Mouse (Mus musculus): Measurements from ENCODE around the gene Degs1.

Degs1 gene

DNA sequence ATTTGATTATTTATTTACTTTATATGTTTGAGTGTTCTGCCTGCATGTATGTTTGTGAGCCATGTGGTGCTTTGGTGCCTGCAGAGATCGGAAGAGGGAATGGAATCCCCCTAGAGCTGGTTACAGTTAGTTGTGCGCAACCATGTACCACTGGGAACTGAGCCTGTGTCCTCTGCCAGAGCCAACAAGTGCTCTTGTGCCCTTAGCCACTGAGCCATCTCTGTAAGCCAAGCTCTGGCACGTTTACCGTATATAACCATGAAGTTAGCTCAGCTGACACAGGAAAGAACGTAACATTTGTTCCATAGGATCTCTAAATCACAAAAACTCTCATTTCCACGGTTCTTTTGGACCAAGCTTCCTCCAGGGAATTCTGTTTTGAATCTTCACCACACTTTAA lies 2.6 kb downstream of the Degs1 start:
- peak; percentile 70 for DNase-seq

DNA sequence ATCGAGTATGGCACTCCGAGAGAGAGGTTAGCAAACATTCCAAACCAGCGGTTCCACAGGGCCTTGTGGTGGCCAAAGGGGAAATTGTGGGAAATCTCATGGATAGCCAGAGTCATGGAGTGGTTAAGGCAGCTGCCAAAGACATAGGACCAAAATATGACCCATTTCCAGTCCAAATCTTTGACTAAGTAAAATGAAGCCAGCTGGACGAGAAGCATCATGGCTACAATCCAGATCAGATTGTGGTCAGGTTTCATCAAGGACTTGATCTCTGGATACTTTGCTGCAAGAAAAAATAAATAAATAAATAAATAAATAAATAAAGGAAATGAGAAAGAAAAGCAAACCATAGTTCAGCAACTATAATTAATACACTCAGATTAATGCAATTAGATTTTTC lies 3.2 kb downstream of the Degs1 start:
- no peak for DNase-seq

GRCm38 (mm10) chr1:182275109-182275508 lies 7.5 kb downstream of the Degs1 start:
- DNase-seq = no peak

GRCm38 (mm10) chr1:182271632-182272031 lies 11.0 kb downstream of the Degs1 start:
- DNase-seq = no peak

DNA sequence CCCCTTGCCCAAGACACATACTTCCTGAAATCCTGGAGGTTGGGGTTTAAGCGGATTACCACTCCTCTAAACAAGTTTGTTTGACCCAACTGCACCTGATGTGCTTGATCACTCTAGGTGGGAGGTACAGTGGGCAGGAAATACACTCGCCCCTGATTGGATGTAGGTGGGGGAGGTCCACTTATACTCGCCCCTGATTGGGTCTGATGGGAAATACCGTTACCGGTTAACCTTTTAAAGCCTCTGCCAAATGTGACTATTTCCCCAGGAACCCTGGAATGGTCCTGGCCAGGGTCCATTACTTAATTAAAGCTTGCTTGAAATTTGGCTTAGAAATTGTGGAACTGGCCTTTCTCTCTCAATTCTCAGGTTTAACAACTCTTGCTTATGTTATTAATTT lies 11.5 kb downstream of the Degs1 start:
- DNase-seq = no peak

DNA sequence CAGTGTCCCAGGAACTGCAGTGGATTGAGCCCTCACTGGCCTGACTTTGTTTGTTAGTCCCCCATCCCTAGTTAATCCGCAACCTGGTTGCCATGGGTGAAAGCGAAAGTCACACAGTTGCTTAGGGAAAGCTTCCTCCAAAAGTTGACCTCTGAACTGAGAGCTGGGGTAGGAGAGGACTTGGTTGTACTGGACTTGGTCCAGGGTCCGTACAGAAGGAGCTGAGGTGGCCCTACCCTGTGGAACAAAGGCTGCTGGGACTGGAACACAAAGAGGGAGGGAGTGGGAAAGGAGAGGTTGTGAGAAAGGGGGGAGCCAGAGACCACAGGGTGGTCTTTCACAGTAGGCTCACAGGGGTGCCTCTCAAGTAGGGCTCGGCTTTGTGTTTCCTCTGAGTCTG lies 14.3 kb downstream of the Degs1 start:
- DNase-seq = no peak

GRCm38 (mm10) chr1:182266028-182266525 lies 16.5 kb downstream of the Degs1 start:
- no peak for DNase-seq

- peak; percentile 88 for DNase-seq
Observed at GRCm38 (mm10) chr1:182256041-182256680, 26.4 kb downstream of the Degs1 start.

- DNase-seq = peak; percentile 90
Observed at GRCm38 (mm10) chr1:182255031-182255430, 27.6 kb downstream of the Degs1 start.

- DNase-seq = peak; percentile 88
Observed at GRCm38 (mm10) chr1:182254618-182255017, 28.0 kb downstream of the Degs1 start.

- no peak for DNase-seq
Observed at GRCm38 (mm10) chr1:182253756-182254534, 28.7 kb downstream of the Degs1 start.

GRCm38 (mm10) chr1:182252534-182253171 lies 30.0 kb downstream of the Degs1 start:
- DNase-seq = no peak

DNA sequence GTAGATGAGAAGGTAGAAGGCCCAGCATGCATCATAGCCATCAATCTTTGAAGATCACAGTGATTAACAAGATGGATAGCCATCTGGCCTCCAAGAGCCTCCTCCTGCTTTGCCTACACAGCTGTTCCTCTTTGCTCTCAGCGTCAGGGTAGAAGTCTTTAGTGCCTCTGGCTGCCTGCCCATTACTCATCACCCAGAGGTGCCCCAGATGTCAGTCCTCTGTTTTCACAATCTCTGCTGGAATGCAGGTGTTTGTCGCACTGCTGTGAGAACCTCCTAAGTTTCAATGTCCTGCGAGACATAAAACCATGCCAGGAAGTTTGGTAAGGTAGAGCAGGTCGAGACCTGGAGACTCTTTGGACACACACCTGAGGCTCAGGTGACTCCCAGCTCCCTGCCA lies 31.9 kb downstream of the Degs1 start:
- DNase-seq = peak; percentile 53

DNA sequence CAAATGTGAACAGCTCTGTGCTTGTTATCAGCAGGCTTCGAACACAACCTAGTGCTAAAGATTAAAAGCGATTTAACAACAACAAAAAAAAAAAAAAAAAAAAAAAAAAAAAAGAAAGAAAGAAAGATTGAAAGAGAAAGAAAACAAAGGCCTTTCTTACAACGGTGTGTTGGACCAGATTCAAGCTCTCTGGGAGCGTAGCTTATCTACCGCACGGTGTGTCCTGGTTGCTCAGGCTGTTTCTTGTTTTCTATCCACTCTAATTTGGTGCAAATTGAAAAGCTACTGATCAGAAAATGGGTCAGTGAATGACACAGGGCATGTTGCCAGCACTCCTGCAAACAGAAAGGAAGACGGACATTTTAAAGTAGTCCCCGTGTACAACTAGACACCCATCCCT lies 33.3 kb downstream of the Degs1 start:
- no peak for DNase-seq

- DNase-seq = peak; percentile 64
Observed at GRCm38 (mm10) chr1:182245003-182245402, 37.6 kb downstream of the Degs1 start.

- DNase-seq = peak; percentile 62
Observed at GRCm38 (mm10) chr1:182238056-182238703, 44.4 kb downstream of the Degs1 start.

DNA sequence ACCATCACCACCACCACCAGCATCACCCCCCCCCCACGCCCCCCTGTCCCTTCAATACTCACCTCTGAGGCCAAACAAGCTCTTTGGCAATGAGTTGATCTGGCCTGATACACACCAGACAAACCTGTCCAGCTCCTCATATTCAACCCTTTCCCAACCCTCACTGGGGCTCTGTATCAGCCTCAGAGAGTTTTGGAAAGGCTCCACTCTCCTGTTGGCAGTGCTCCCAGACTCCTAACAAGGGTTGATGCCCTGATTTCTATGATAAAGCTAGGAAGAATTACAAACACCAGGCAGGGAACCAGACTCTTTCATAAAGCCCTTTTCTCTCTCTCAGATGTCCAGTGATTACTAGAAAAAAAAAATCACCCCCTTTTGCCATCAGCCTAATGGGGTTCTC lies 45.2 kb downstream of the Degs1 start:
- peak; percentile 49 for DNase-seq

GRCm38 (mm10) chr1:182235174-182235573 lies 47.4 kb downstream of the Degs1 start:
- no peak for DNase-seq

DNA sequence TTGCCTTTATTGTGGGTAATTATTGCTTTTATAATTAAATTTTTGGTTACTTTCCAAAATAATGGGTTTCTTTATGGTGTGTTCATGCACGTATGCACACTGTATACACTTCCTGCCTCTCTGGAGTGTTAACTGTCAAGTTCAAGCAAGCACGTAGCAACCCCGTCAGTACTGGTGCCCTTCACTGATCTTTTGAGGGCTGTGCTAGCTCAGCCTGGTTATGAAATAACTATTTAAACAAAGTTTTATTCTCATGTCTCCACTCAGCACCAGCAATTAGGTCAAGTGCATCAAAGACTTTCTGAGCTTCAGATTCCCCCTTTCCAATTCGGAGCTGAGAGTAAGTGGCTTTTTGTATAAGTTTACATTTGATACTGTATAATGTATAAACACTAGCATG lies 53.2 kb downstream of the Degs1 start:
- DNase-seq = no peak

DNA sequence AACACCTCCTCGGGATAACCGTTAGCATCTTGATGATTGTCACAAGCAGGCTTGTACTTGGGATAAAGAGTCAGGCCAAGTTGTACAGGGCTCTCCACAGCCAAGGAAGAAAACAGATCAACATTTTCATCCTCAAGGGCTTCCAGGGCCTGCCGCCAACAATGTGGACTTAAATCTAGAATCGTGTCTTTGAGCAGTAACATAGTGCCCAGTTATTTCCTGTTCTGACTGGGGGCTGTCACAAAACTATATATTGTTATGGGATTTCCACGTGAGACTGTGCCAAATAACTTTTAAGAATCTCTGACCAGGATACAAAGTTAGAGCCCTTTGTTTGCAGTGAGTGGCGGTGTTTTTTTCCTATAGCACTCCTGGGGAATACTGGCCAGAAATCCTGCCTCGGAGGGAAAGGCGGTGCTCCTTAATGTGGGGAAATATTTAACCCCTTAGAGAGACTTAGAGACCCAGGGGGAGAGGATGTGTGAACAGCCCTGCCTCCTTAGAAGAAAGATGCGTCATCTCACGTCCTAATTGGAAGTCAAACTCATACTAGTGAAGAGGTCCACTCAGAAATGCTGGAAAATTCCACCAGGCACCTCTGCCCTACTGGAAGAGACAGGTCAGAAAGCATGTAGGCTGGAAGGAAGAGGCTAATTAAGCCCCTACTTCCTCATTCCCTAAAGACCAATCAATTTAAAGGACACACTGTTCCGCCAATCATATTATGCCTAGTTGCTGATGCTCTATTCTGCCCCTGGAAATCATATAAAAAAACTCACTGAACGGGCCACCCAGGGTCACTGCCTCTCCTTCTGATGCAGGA lies 55.3 kb downstream of the Degs1 start:
- DNase-seq = peak; percentile 94

DNA sequence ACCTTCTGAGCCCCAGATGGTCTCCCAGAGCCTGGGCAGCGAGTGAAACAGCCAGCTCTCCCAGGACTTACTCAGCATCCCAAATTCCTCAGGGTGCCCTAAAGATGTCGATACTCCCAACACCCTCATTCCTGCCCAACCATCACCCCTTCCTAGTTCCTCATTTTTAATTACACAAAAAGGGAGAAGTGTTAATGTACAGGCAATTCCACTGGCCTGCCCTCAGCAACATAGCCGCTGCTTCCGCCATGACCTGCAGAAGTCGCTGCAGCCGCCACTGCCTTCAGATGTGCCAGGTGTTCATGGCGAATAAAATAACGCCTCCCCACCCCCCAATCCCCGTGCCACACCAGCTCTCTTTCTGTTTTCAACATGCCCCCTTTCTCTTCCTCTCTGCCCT lies 56.3 kb downstream of the Degs1 start:
- DNase-seq = peak; percentile 74
